Mouse (Mus musculus): Measurements from ENCODE around the gene St5. TPM values are rescaled to one million over a fixed set of nuclear protein-coding genes. Genes with fewer than 3 reads are reported as not detected.
A peak's percentile ranks its signal among the peaks of the same experiment; 100 is the strongest.

Gene St5
- polyA plus RNA-seq, 1 experiment from 2014 or later = 18.6 TPM

- 0 out of 2 replicates have a peak, but pooled peaks cover 2% of the 10 kb centered on the region for H3K4me1 ChIP-seq (ENCODE audit: control insufficient read depth, insufficient read depth, low read length)
- ATAC-seq = no peak
These were observed 3.8 kb upstream of the St5 start for GRCm38 (mm10) chr7:109707023-109707785.

DNA sequence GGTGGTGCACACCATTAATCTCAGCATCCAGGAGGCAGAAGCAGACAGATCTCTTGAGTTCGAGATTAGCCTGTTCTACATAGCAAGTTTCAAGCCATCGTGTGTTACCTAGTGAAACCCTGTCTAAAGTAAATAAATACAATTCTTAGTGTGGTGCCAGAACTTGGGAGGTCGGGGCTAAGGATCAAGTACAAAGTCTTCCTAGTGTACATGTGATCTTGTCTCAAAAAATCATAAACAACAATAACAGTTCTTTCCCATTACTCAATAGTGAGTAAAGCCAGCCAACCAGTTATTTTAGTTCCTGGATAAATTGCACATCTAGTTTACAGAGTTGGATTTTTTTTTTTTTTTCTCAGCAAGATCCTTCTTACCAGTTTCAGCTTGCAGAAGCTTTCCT, 1.1 kb upstream of the St5 start:
- no peaks in the 10 kb centered on the region for H3K27me3 ChIP-seq (ENCODE audit: control insufficient read depth, insufficient read depth, low read depth, low read length)
- 0 out of 2 replicates have a peak overlapping the region, but pooled peaks have one; percentile 80 for H3K9ac ChIP-seq (ENCODE audit: low read depth, low read length)
- 0 out of 2 replicates have a peak, but pooled peaks cover 2% of the 10 kb centered on the region for H3K4me1 ChIP-seq (ENCODE audit: control insufficient read depth, insufficient read depth, low read length)
- WGBS = 73% methylated on average over 3 of the region's 3 CpGs
- ATAC-seq = no peak
- no peak overlapping the region for H3K27ac ChIP-seq (ENCODE audit: low read length)
- peak overlapping the region; percentile 75 for H3K4me3 ChIP-seq (ENCODE audit: low read depth, low read length)
- peak overlapping the region; percentile 82 for H3K4me2 ChIP-seq (ENCODE audit: low read length)
- no peaks in the 10 kb centered on the region for H3K9me3 ChIP-seq (replicated peaks; ENCODE audit: control insufficient read depth, low read length, poor library complexity, severe bottlenecking)
- 0 out of 2 replicates have a peak, but pooled peaks cover 3% of the 10 kb centered on the region for H3K36me3 ChIP-seq (ENCODE audit: control insufficient read depth, insufficient read depth, low read length)

More at GRCm38 (mm10) chr7:109707023-109707785, 3.8 kb upstream of the St5 start:
- Histone ChIP-seq H3K27me3 (ENCODE audit: control insufficient read depth, insufficient read depth, low read depth, low read length) (no peaks in the 10 kb centered on the region), H3K9me3 (replicated peaks; ENCODE audit: control insufficient read depth, low read length, poor library complexity, severe bottlenecking) (no peaks in the 10 kb centered on the region), H3K9ac (ENCODE audit: low read depth, low read length) (no peak overlapping the region), H3K27ac (ENCODE audit: low read length) (no peak overlapping the region), H3K4me3 (ENCODE audit: low read depth, low read length) (no peak overlapping the region), H3K36me3 (ENCODE audit: control insufficient read depth, insufficient read depth, low read length) (peaks cover 3% of the 10 kb centered on the region; the same call in 1 of the 2 replicates), H3K4me2 (ENCODE audit: low read length) (no peak overlapping the region)
- 50% methylated on average over 4 of the region's 4 CpGs for WGBS

DNA sequence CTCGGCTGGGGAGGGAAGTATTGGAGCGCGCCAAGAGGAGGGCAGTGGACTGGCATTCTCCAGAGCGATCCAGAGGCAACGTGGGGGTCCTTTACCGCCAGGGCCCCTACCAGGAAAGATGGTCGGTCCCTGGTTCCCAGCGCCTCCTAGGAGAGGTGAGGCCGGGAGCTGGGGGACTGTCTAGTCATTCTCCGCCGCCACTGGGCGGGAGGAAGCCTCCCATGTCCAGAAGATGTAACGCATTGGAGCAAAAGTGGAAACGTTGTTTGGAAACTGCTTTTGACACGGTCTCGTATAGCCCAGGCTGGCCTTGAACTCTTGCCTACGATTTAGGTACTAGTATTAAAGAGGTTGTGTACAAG, 592 bp upstream of the St5 start:
- no peak for ATAC-seq
- Histone ChIP-seq H3K4me3 (ENCODE audit: low read depth, low read length) (peak overlapping the region; percentile 75), H3K27me3 (ENCODE audit: control insufficient read depth, insufficient read depth, low read depth, low read length) (no peaks in the 10 kb centered on the region), H3K9ac (ENCODE audit: low read depth, low read length) (peak overlapping the region; percentile 80), H3K27ac (ENCODE audit: low read length) (peak overlapping the region; percentile 72), H3K4me2 (ENCODE audit: low read length) (peak overlapping the region; percentile 82), H3K4me1 (ENCODE audit: control insufficient read depth, insufficient read depth, low read length) (0 out of 2 replicates have a peak, but pooled peaks cover 2% of the 10 kb centered on the region), H3K9me3 (replicated peaks; ENCODE audit: control insufficient read depth, low read length, poor library complexity, severe bottlenecking) (no peaks in the 10 kb centered on the region), H3K36me3 (ENCODE audit: control insufficient read depth, insufficient read depth, low read length) (0 out of 2 replicates have a peak, but pooled peaks cover 2% of the 10 kb centered on the region)
- 3% methylated on average over 17 of the region's 17 CpGs for WGBS

GRCm38 (mm10) chr7:109702721-109703120, 684 bp downstream of the St5 start:
- H3K27ac ChIP-seq (ENCODE audit: low read length) = no peak overlapping the region
- no peaks in the 10 kb centered on the region for H3K27me3 ChIP-seq (ENCODE audit: control insufficient read depth, insufficient read depth, low read depth, low read length)

GRCm38 (mm10) chr7:109700213-109700612, 3.2 kb downstream of the St5 start:
- Histone ChIP-seq H3K27me3 (ENCODE audit: control insufficient read depth, insufficient read depth, low read depth, low read length) (no peaks in the 10 kb centered on the region), H3K9me3 (replicated peaks; ENCODE audit: control insufficient read depth, low read length, poor library complexity, severe bottlenecking) (no peaks in the 10 kb centered on the region), H3K4me3 (ENCODE audit: low read depth, low read length) (no peak overlapping the region), H3K4me1 (ENCODE audit: control insufficient read depth, insufficient read depth, low read length) (0 out of 2 replicates have a peak, but pooled peaks cover 2% of the 10 kb centered on the region), H3K27ac (ENCODE audit: low read length) (no peak overlapping the region), H3K36me3 (ENCODE audit: control insufficient read depth, insufficient read depth, low read length) (no peaks in the 10 kb centered on the region), H3K9ac (ENCODE audit: low read depth, low read length) (no peak overlapping the region), H3K4me2 (ENCODE audit: low read length) (no peak overlapping the region)
- ATAC-seq = no peak

More at GRCm38 (mm10) chr7:109702721-109703120, 684 bp downstream of the St5 start:
- ATAC-seq = 0 out of 2 replicates have a peak, but pooled peaks have one; percentile 0
- Histone ChIP-seq H3K9me3 (replicated peaks; ENCODE audit: control insufficient read depth, low read length, poor library complexity, severe bottlenecking) (no peaks in the 10 kb centered on the region), H3K4me2 (ENCODE audit: low read length) (peak overlapping the region; percentile 82), H3K36me3 (ENCODE audit: control insufficient read depth, insufficient read depth, low read length) (no peaks in the 10 kb centered on the region), H3K4me1 (ENCODE audit: control insufficient read depth, insufficient read depth, low read length) (0 out of 2 replicates have a peak, but pooled peaks cover 2% of the 10 kb centered on the region), H3K4me3 (ENCODE audit: low read depth, low read length) (peak overlapping the region; percentile 75), H3K9ac (ENCODE audit: low read depth, low read length) (no peak overlapping the region)
- WGBS = 29% methylated on average over 4 of the region's 4 CpGs

- no peak overlapping the region for H3K27ac ChIP-seq (ENCODE audit: low read length)
- H3K4me3 ChIP-seq (ENCODE audit: low read depth, low read length) = no peak overlapping the region
- no peaks in the 10 kb centered on the region for H3K4me1 ChIP-seq (ENCODE audit: control insufficient read depth, insufficient read depth, low read length)
- 86% methylated on average over 10 of the region's 10 CpGs for WGBS
- H3K27me3 ChIP-seq (ENCODE audit: control insufficient read depth, insufficient read depth, low read depth, low read length) = no peaks in the 10 kb centered on the region
- H3K9ac ChIP-seq (ENCODE audit: low read depth, low read length) = no peak overlapping the region
- no peak for ATAC-seq
- H3K36me3 ChIP-seq (ENCODE audit: control insufficient read depth, insufficient read depth, low read length) = no peaks in the 10 kb centered on the region
- no peak overlapping the region for H3K4me2 ChIP-seq (ENCODE audit: low read length)
- no peaks in the 10 kb centered on the region for H3K9me3 ChIP-seq (replicated peaks; ENCODE audit: control insufficient read depth, low read length, poor library complexity, severe bottlenecking)
These were observed 8.1 kb downstream of the St5 start for GRCm38 (mm10) chr7:109695339-109695726.

- no peak overlapping the region for H3K27ac ChIP-seq (ENCODE audit: low read length)
- H3K4me2 ChIP-seq (ENCODE audit: low read length) = no peak overlapping the region
- H3K4me3 ChIP-seq (ENCODE audit: low read depth, low read length) = no peak overlapping the region
- no peaks in the 10 kb centered on the region for H3K9me3 ChIP-seq (replicated peaks; ENCODE audit: control insufficient read depth, low read length, poor library complexity, severe bottlenecking)
- H3K36me3 ChIP-seq (ENCODE audit: control insufficient read depth, insufficient read depth, low read length) = no peaks in the 10 kb centered on the region
- no peak overlapping the region for H3K9ac ChIP-seq (ENCODE audit: low read depth, low read length)
- no peaks in the 10 kb centered on the region for H3K27me3 ChIP-seq (ENCODE audit: control insufficient read depth, insufficient read depth, low read depth, low read length)
- H3K4me1 ChIP-seq (ENCODE audit: control insufficient read depth, insufficient read depth, low read length) = no peaks in the 10 kb centered on the region
- ATAC-seq = no peak
- 81% methylated on average over 13 of the region's 13 CpGs for WGBS
These were observed 8.6 kb downstream of the St5 start for GRCm38 (mm10) chr7:109694576-109695338.

GRCm38 (mm10) chr7:109690961-109691360, 12.4 kb downstream of the St5 start:
- H3K4me1 ChIP-seq (ENCODE audit: control insufficient read depth, insufficient read depth, low read length) = no peaks in the 10 kb centered on the region
- H3K36me3 ChIP-seq (ENCODE audit: control insufficient read depth, insufficient read depth, low read length) = no peaks in the 10 kb centered on the region
- H3K4me3 ChIP-seq (ENCODE audit: low read depth, low read length) = no peak overlapping the region
- ATAC-seq = no peak
- H3K9me3 ChIP-seq (replicated peaks; ENCODE audit: control insufficient read depth, low read length, poor library complexity, severe bottlenecking) = no peaks in the 10 kb centered on the region
- H3K4me2 ChIP-seq (ENCODE audit: low read length) = no peak overlapping the region
- WGBS = 94% methylated on average over 5 of the region's 5 CpGs
- H3K27ac ChIP-seq (ENCODE audit: low read length) = no peak overlapping the region
- no peak overlapping the region for H3K9ac ChIP-seq (ENCODE audit: low read depth, low read length)
- H3K27me3 ChIP-seq (ENCODE audit: control insufficient read depth, insufficient read depth, low read depth, low read length) = no peaks in the 10 kb centered on the region

DNA sequence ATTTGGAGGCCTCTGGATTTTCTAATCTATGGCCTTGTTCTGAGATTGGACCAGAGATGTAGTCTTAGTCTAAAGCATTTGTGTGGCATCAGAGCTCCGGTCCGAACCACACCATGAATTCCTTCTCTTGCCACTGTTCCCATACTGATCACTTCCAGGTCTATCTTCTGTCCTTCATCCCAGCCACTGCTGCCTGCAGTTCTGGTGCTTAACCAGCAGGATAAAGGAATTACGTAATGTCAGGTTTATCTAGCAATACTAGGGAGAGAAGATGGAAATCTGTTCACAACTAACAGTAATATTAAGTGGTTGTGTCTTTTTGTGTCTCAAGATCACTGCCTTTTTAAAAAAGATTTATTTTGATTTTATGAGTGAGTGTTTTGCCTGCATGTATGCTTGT, 13.3 kb downstream of the St5 start:
- Histone ChIP-seq H3K36me3 (ENCODE audit: control insufficient read depth, insufficient read depth, low read length) (no peaks in the 10 kb centered on the region), H3K9ac (ENCODE audit: low read depth, low read length) (no peak overlapping the region), H3K9me3 (replicated peaks; ENCODE audit: control insufficient read depth, low read length, poor library complexity, severe bottlenecking) (no peaks in the 10 kb centered on the region), H3K4me2 (ENCODE audit: low read length) (no peak overlapping the region), H3K4me3 (ENCODE audit: low read depth, low read length) (no peak overlapping the region), H3K4me1 (ENCODE audit: control insufficient read depth, insufficient read depth, low read length) (no peaks in the 10 kb centered on the region), H3K27ac (ENCODE audit: low read length) (no peak overlapping the region), H3K27me3 (ENCODE audit: control insufficient read depth, insufficient read depth, low read depth, low read length) (no peaks in the 10 kb centered on the region)
- WGBS = 96% methylated on average over 3 of the region's 3 CpGs
- no peak for ATAC-seq

All from midbrain, embryonic 16.5 days (tissue).